Mouse (Mus musculus) lung, postnatal 0 days (tissue): ENCODE measurements around the gene Wasf2.

ENCODE experiments used
- CTCF ChIP-seq: IDR thresholded peaks from 2 replicates; pipeline ENCODE4 v1.5.1; 2016; ENCODE audit warnings: antibody characterized with exemption, mild to moderate bottlenecking
- EP300 ChIP-seq: IDR thresholded peaks from 2 replicates; pipeline ENCODE4 v1.6.1; 2016; ENCODE audit warnings: antibody characterized with exemption, mild to moderate bottlenecking, control low read depth

GRCm38 (mm10) chr4:133195014-133195413 lies 64.7 kb downstream of the Wasf2 start:
- TF ChIP-seq CTCF = no peak
- no peak for TF ChIP-seq EP300
